Mouse (Mus musculus) myocyte (in vitro differentiated cells): ENCODE measurements around the gene Smim7.

ENCODE experiments used
- E2F4 ChIP-seq: IDR thresholded peaks from one replicate; pipeline ENCODE4 v1.6.1; 2011; ENCODE audit warnings: mild to moderate bottlenecking, control low read depth, moderate library complexity; ENCODE audit not compliant: insufficient read depth
- MAX ChIP-seq: IDR thresholded peaks from one replicate; pipeline ENCODE4 v1.6.1; 2011; ENCODE audit warnings: low read depth, mild to moderate bottlenecking, control low read depth
- MYOD1 ChIP-seq, 3 experiments: IDR thresholded peaks; one replicate each; pipeline ENCODE4 v1.6.1; 2011; ENCODE audit warnings: control low read depth in 2 of 3, low read depth in 2 of 3, mild to moderate bottlenecking in 2 of 3, moderate library complexity in 1 of 3; ENCODE audit not compliant: insufficient read length in 2 of 3, control insufficient read depth in 1 of 3
- POLR2A ChIP-seq: IDR thresholded peaks from one replicate; pipeline ENCODE4 v1.6.1; 2011; ENCODE audit warnings: low read depth, mild to moderate bottlenecking, control low read depth, moderate library complexity; ENCODE audit not compliant: insufficient read length
- POLR2AphosphoS2 ChIP-seq: IDR thresholded peaks from one replicate; pipeline ENCODE4 v1.6.1; 2011; ENCODE audit warnings: low read depth, control low read depth; ENCODE audit not compliant: insufficient read length
- TCF12 ChIP-seq: IDR thresholded peaks from one replicate; pipeline ENCODE4 v1.6.1; 2011; ENCODE audit warnings: mild to moderate bottlenecking, control low read depth; ENCODE audit not compliant: poor library complexity, insufficient read depth, severe bottlenecking

DNA sequence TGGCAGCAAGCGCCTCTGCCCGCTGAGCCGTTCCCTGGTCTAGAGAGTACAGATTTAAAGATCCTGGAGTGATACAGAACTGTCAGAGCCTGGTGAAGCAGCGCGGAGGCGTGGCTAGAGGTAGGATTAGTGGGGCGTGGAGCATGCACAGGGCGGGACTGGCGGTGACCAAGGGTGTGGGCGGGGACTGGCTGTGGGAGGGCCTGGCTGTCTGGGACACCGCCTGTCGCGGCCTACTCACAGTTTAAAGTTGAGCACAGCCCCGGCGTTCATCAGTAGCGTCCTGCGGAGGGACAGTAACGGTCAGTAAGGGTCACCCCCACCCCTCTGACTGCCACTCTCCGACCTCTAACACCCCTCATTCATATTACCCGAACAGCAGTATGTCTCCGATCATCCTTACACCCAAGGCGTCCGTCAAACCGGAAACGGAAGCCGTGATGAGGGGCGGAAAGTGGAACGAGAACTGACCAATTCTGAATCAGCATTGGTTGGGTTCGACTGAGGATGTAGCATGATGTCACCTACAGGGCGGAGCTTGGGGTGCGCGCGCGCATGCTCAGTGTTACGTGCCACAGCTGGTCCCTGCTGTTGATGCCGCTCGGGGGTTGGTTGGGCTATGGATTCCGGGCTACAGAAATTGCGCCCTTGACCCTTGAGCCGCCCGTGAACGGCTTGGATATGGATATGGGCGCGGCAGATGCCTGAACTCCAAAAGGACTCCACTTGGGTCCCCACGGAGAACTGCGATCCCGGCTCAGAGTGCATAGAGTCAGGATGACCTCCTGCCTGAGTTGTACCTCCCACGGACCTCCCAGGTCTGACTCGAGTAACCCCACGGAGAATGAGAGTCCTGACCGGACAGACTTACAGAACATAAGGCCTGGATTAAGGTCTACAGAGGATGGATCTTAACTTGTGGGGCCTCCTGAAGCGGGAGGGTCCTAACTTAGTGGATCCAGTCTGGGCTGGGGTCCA is at the start of gene Smim7:
- TF ChIP-seq E2F4: no peak
- TF ChIP-seq MAX: no peak
- peak in 2 of 3 experiments; percentile 53 to 76 for TF ChIP-seq MYOD1 (IDR thresholded peaks at IDR 0.05; ENCODE audit: control insufficient read depth in 1 of 3, insufficient read length in 2 of 3, low read depth in 2 of 3)
- TF ChIP-seq POLR2A: peak; percentile 90
- no peak for TF ChIP-seq TCF12
- peak; percentile 65 for TF ChIP-seq POLR2AphosphoS2
